Mouse (Mus musculus) MEL (cell line): ENCODE results near the gene Tldc1. TPM values are rescaled to one million over a fixed set of nuclear protein-coding genes. Genes with fewer than 3 reads are reported as not detected.

ENCODE experiments used
- DNase-seq: peaks from one replicate; pipeline ENCODE4 v3.0.0; 2011; ENCODE audit warnings: low read depth, low spot score
- H3K27ac ChIP-seq: 2 replicates; pipeline ENCODE4 v1.5.1; 2012; ENCODE audit warnings: low read depth, mild to moderate bottlenecking, control low read depth, low read length, moderate library complexity; ENCODE audit not compliant: control insufficient read depth
- H3K27me3 ChIP-seq, 2 experiments: fragments of 150-350 bp in 1 of 2; sonication (generic) in 1 of 2; 2 replicates each; pipeline ENCODE4 v1.6.1; 2012; ENCODE audit warnings: low read length in 2 of 2, mild to moderate bottlenecking in 2 of 2, improper control_type of control experiment in 1 of 2, moderate library complexity in 1 of 2; ENCODE audit not compliant: insufficient read depth in 2 of 2, control insufficient read depth in 1 of 2
- H3K36me3 ChIP-seq, 2 experiments: 2 replicates each; pipeline ENCODE4 v1.6.1; 2012 to 2014; ENCODE audit warnings: low read length in 2 of 2, improper control_type of control experiment in 1 of 2, inconsistent platforms in 1 of 2, mild to moderate bottlenecking in 1 of 2; ENCODE audit not compliant: insufficient read depth in 2 of 2, control insufficient read depth in 1 of 2
- H3K4me1 ChIP-seq, 2 experiments: fragments of 150-350 bp in 1 of 2; sonication (generic) in 1 of 2; 2 replicates each; pipeline ENCODE4 v1.6.1; 2012; ENCODE audit warnings: low read length in 2 of 2, improper control_type of control experiment in 1 of 2, mild to moderate bottlenecking in 1 of 2; ENCODE audit not compliant: insufficient read depth in 2 of 2, control insufficient read depth in 1 of 2
- H3K4me3 ChIP-seq, 2 experiments: fragments of 150-350 bp in 1 of 2; sonication (generic) in 1 of 2; 2 replicates each; pipeline ENCODE4 v1.5.1; 2012; ENCODE audit warnings: low read depth in 2 of 2, low read length in 2 of 2, mild to moderate bottlenecking in 2 of 2, moderate library complexity in 2 of 2, control low read depth in 1 of 2, improper control_type of control experiment in 1 of 2; ENCODE audit not compliant: control insufficient read depth in 1 of 2, insufficient read depth in 1 of 2
- H3K79me2 ChIP-seq: 2 replicates; pipeline ENCODE4 v1.6.1; 2012; ENCODE audit warnings: mild to moderate bottlenecking, low read length, moderate library complexity; ENCODE audit not compliant: control insufficient read depth, poor library complexity, insufficient read depth
- H3K9ac ChIP-seq: 2 replicates; pipeline ENCODE4 v1.6.1; 2012; ENCODE audit warnings: low read depth, mild to moderate bottlenecking, control low read depth, low read length, moderate library complexity; ENCODE audit not compliant: control insufficient read depth, poor library complexity, severe bottlenecking
- H3K9me3 ChIP-seq: fragments of 150-350 bp; sonication (generic); replicated peaks from 2 replicates; pipeline ENCODE4 v1.6.1; 2012; ENCODE audit warnings: mild to moderate bottlenecking, low read length, improper control_type of control experiment, moderate library complexity; ENCODE audit not compliant: insufficient read depth
- BHLHE40 ChIP-seq: IDR thresholded peaks from 2 replicates; pipeline ENCODE4 v1.6.1; 2012; ENCODE audit warnings: low read depth, mild to moderate bottlenecking, inconsistent platforms, low read length, improper control_type of control experiment, borderline replicate concordance
- CHD1 ChIP-seq: IDR thresholded peaks from 2 replicates; pipeline ENCODE4 v1.6.1; 2012; ENCODE audit warnings: low read depth, mild to moderate bottlenecking, inconsistent platforms, low read length, improper control_type of control experiment
- CHD2 ChIP-seq: IDR thresholded peaks from 2 replicates; pipeline ENCODE4 v1.6.1; 2011; ENCODE audit warnings: low read length, improper control_type of control experiment
- CTCF ChIP-seq, 3 experiments: IDR thresholded peaks in 2 of 3; conservative IDR thresholded peaks in 1 of 3; 2 replicates each; pipeline ENCODE4 v1.5.1; 2011 to 2012; ENCODE audit warnings: low read length in 3 of 3, low read depth in 2 of 3, mild to moderate bottlenecking in 2 of 3, improper control_type of control experiment in 1 of 3, inconsistent platforms in 1 of 3, mixed read lengths in 1 of 3, moderate library complexity in 1 of 3; ENCODE audit not compliant: control insufficient read depth in 1 of 3, insufficient read depth in 1 of 3, poor library complexity in 1 of 3, severe bottlenecking in 1 of 3
- E2F4 ChIP-seq: IDR thresholded peaks from 2 replicates; pipeline ENCODE4 v1.6.1; 2011; ENCODE audit warnings: low read depth, low read length, improper control_type of control experiment, borderline replicate concordance
- ELF1 ChIP-seq: IDR thresholded peaks from 2 replicates; pipeline ENCODE4 v1.6.1; 2014; ENCODE audit warnings: low read depth, mild to moderate bottlenecking, inconsistent platforms, low read length, improper control_type of control experiment, moderate library complexity
- EP300 ChIP-seq, 2 experiments: IDR thresholded peaks; 2 replicates each; pipeline ENCODE4 v1.6.1; 2011; ENCODE audit warnings: improper control_type of control experiment in 2 of 2, low read length in 2 of 2, low read depth in 1 of 2, mild to moderate bottlenecking in 1 of 2
- ETS1 ChIP-seq: IDR thresholded peaks from 2 replicates; pipeline ENCODE4 v1.6.1; 2012; ENCODE audit warnings: low read depth, mild to moderate bottlenecking, inconsistent platforms, low read length, improper control_type of control experiment, moderate library complexity
- GABPA ChIP-seq: IDR thresholded peaks from 2 replicates; pipeline ENCODE4 v1.6.1; 2012; ENCODE audit warnings: low read depth, mild to moderate bottlenecking, inconsistent platforms, low read length, improper control_type of control experiment, moderate library complexity
- GATA1 ChIP-seq: IDR thresholded peaks from 2 replicates; pipeline ENCODE4 v1.6.1; 2011; ENCODE audit warnings: low read depth, low read length, improper control_type of control experiment
- HCFC1 ChIP-seq: IDR thresholded peaks from 2 replicates; pipeline ENCODE4 v1.6.1; 2012; ENCODE audit warnings: low read depth, mild to moderate bottlenecking, inconsistent platforms, low read length, improper control_type of control experiment, moderate library complexity
- JUND ChIP-seq: IDR thresholded peaks from 2 replicates; pipeline ENCODE4 v1.6.1; 2011; ENCODE audit warnings: low read depth, mild to moderate bottlenecking, improper control_type of control experiment, low read length
- KAT2A ChIP-seq: conservative IDR thresholded peaks from 2 replicates; pipeline ENCODE4 v1.6.1; 2012; ENCODE audit warnings: low read depth, low read length, improper control_type of control experiment, inconsistent platforms
- MAFK ChIP-seq: IDR thresholded peaks from 2 replicates; pipeline ENCODE4 v1.6.1; 2011; ENCODE audit warnings: low read depth, mild to moderate bottlenecking, low read length, improper control_type of control experiment, borderline replicate concordance
- MAX ChIP-seq: IDR thresholded peaks from 2 replicates; pipeline ENCODE4 v1.6.1; 2011; ENCODE audit warnings: low read length, improper control_type of control experiment
- MAZ ChIP-seq: IDR thresholded peaks from 2 replicates; pipeline ENCODE4 v1.6.1; 2012; ENCODE audit warnings: low read depth, mild to moderate bottlenecking, inconsistent platforms, low read length, improper control_type of control experiment
- MEF2A ChIP-seq: IDR thresholded peaks from 2 replicates; pipeline ENCODE4 v1.6.1; 2014; ENCODE audit warnings: low read depth, mild to moderate bottlenecking, inconsistent platforms, low read length, improper control_type of control experiment; ENCODE audit not compliant: poor library complexity, insufficient replicate concordance, severe bottlenecking; ENCODE audit errors: extremely low read depth
- MXI1 ChIP-seq: IDR thresholded peaks from 2 replicates; pipeline ENCODE4 v1.6.1; 2011; ENCODE audit warnings: mild to moderate bottlenecking, low read depth, low read length, improper control_type of control experiment
- MYC ChIP-seq: IDR thresholded peaks from 2 replicates; pipeline ENCODE4 v1.6.1; 2011; ENCODE audit warnings: low read depth, mild to moderate bottlenecking, low read length, improper control_type of control experiment, moderate library complexity
- NELFE ChIP-seq: IDR thresholded peaks from 2 replicates; pipeline ENCODE4 v1.6.1; 2011; ENCODE audit warnings: low read depth, low read length, improper control_type of control experiment
- NRF1 ChIP-seq: IDR thresholded peaks from 2 replicates; pipeline ENCODE4 v1.6.1; 2014; ENCODE audit warnings: low read depth, mild to moderate bottlenecking, inconsistent platforms, low read length, improper control_type of control experiment, moderate library complexity; ENCODE audit not compliant: poor library complexity, insufficient read depth, severe bottlenecking
- POLR2A ChIP-seq, 2 experiments: IDR thresholded peaks; 2 replicates each; pipeline ENCODE4 v1.6.1; 2011 to 2012; ENCODE audit warnings: low read length in 2 of 2, mild to moderate bottlenecking in 2 of 2, control low read depth in 1 of 2, improper control_type of control experiment in 1 of 2, low read depth in 1 of 2, moderate library complexity in 1 of 2; ENCODE audit not compliant: control insufficient read depth in 1 of 2, insufficient read depth in 1 of 2, poor library complexity in 1 of 2
- POLR2AphosphoS2 ChIP-seq: IDR thresholded peaks from 2 replicates; pipeline ENCODE4 v1.6.1; 2011; ENCODE audit warnings: low read length, improper control_type of control experiment
- POLR2AphosphoS5 ChIP-seq: IDR thresholded peaks from 2 replicates; pipeline ENCODE4 v1.6.1; 2012; ENCODE audit warnings: low read depth, borderline replicate concordance, mild to moderate bottlenecking, inconsistent platforms, low read length, moderate library complexity, mixed read lengths
- RAD21 ChIP-seq: IDR thresholded peaks from 2 replicates; pipeline ENCODE4 v1.6.1; 2011; ENCODE audit warnings: mild to moderate bottlenecking, low read depth, low read length, improper control_type of control experiment
- RCOR1 ChIP-seq: IDR thresholded peaks from 2 replicates; pipeline ENCODE4 v1.6.1; 2012; ENCODE audit warnings: low read depth, mild to moderate bottlenecking, inconsistent platforms, low read length, improper control_type of control experiment
- SIN3A ChIP-seq: IDR thresholded peaks from 2 replicates; pipeline ENCODE4 v1.6.1; 2012; ENCODE audit warnings: low read length, improper control_type of control experiment, inconsistent platforms
- SMC3 ChIP-seq: IDR thresholded peaks from 2 replicates; pipeline ENCODE4 v1.6.1; 2011; ENCODE audit warnings: low read depth, low read length, improper control_type of control experiment
- TAL1 ChIP-seq: IDR thresholded peaks from 2 replicates; pipeline ENCODE4 v1.6.1; 2012; ENCODE audit warnings: mild to moderate bottlenecking, inconsistent platforms, low read length, moderate library complexity, mixed read lengths
- TBP ChIP-seq: IDR thresholded peaks from 2 replicates; pipeline ENCODE4 v1.8.0; 2011; ENCODE audit warnings: low read depth, low read length, improper control_type of control experiment
- TCF12 ChIP-seq: IDR thresholded peaks from 2 replicates; pipeline ENCODE4 v1.6.1; 2014; ENCODE audit warnings: low read depth, mild to moderate bottlenecking, inconsistent platforms, low read length, improper control_type of control experiment, moderate library complexity
- UBTF ChIP-seq: IDR thresholded peaks from 2 replicates; pipeline ENCODE4 v1.6.1; 2012; ENCODE audit warnings: low read depth, mild to moderate bottlenecking, inconsistent platforms, low read length, improper control_type of control experiment, moderate library complexity, borderline replicate concordance; ENCODE audit not compliant: insufficient read depth
- USF1 ChIP-seq: IDR thresholded peaks from 2 replicates; pipeline ENCODE4 v1.6.1; 2014; ENCODE audit warnings: low read depth, mild to moderate bottlenecking, inconsistent platforms, low read length, improper control_type of control experiment, moderate library complexity
- ZC3H11A ChIP-seq: IDR thresholded peaks from 2 replicates; pipeline ENCODE4 v1.6.1; 2012; ENCODE audit warnings: low read depth, mild to moderate bottlenecking, inconsistent platforms, low read length, improper control_type of control experiment
- ZMIZ1 ChIP-seq: IDR thresholded peaks from 2 replicates; pipeline ENCODE4 v1.6.1; 2012; ENCODE audit warnings: low read depth, mild to moderate bottlenecking, inconsistent platforms, low read length, improper control_type of control experiment, moderate library complexity
- ZNF384 ChIP-seq: IDR thresholded peaks from 2 replicates; pipeline ENCODE4 v1.6.1; 2012; ENCODE audit warnings: low read depth, mild to moderate bottlenecking, inconsistent platforms, low read length, improper control_type of control experiment
- polyA plus RNA-seq, 2 experiments: library from polyadenylated mRNA; stranded (reverse) in 1 of 2; unstranded in 1 of 2; fragments of >175 nt in 1 of 2; fragments of >200 nt in 1 of 2; gene quantifications; 2 replicates each; pipeline versions ENCODE4 v1.2.1 to v1.2.4; 2012; ENCODE audit warnings: low replicate concordance in 2 of 2, low read depth in 1 of 2; ENCODE audit not compliant: insufficient read length in 2 of 2, insufficient read depth in 1 of 2, missing spikeins in 1 of 2
- total RNA-seq: library from RNA; depleted of rRNA; stranded (reverse); fragments of 300-350 nt; gene quantifications from 2 replicates; pipeline ENCODE4 v1.2.3, GENCODE M21; 2012

The Tldc1 gene
- total and polyA plus RNA-seq, 3 experiments: 16.1 to 16.4 TPM; not detected in 1

- DNase-seq: peak; percentile 73
- Histone ChIP-seq H3K36me3 (peaks cover 0 to 7% of the 10 kb centered on the region in 2 experiments; a peak in 2 of 4 replicates), H3K4me1 (peaks cover 3 to 20% of the 10 kb centered on the region in 2 experiments), H3K4me3 (peak overlapping the region; percentile 72 to 78), H3K9ac (0 out of 2 replicates have a peak overlapping the region, but pooled peaks have one; percentile 1), H3K79me2 (no peaks in the 10 kb centered on the region), H3K27ac (peak overlapping the region; percentile 66), H3K9me3 (no peaks in the 10 kb centered on the region), H3K27me3 (no peaks in the 10 kb centered on the region)
- TF ChIP-seq NRF1 (no peak), POLR2A (IDR thresholded peaks at IDR 0.05; ENCODE audit: control insufficient read depth in 1 of 2, insufficient read depth in 1 of 2, low read depth in 1 of 2, low read length in 2 of 2, poor library complexity in 1 of 2) (no peak), MYC (no peak), RCOR1 (no peak), ZC3H11A (no peak), JUND (no peak), TCF12 (no peak), HCFC1 (no peak), MAZ (no peak), NELFE (no peak), MEF2A (no peak), EP300 (IDR thresholded peaks at IDR 0.05; ENCODE audit: low read depth in 1 of 2, low read length in 2 of 2) (no peak), TAL1 (no peak), ZMIZ1 (no peak), MXI1 (0 out of 2 replicates have a peak, but pooled peaks have one; percentile 23), MAX (no peak), SMC3 (no peak), CHD2 (no peak), ZNF384 (peak; percentile 76), UBTF (no peak), MAFK (peak; percentile 90), ETS1 (no peak; the same call in 1 of the 2 replicates), BHLHE40 (no peak), RAD21 (no peak), CTCF (IDR thresholded peaks at IDR 0.05 in 2 of 3, conservative IDR thresholded peaks at IDR 0.05 in 1 of 3; ENCODE audit: control insufficient read depth in 1 of 3, insufficient read depth in 1 of 3, low read depth in 2 of 3, low read length in 3 of 3, poor library complexity in 1 of 3, severe bottlenecking in 1 of 3) (no peak), KAT2A (no peak), ELF1 (no peak), GATA1 (no peak), SIN3A (peak; percentile 10; the same call in 1 of the 2 replicates), USF1 (0 out of 2 replicates have a peak, but pooled peaks have one; percentile 20), E2F4 (no peak), POLR2AphosphoS5 (no peak), TBP (peak; percentile 98), CHD1 (0 out of 2 replicates have a peak, but pooled peaks have one; percentile 14), POLR2AphosphoS2 (no peak), GABPA (no peak)
Observed at GRCm38 (mm10) chr8:119737093-119737900, 40.9 kb downstream of the Tldc1 start.
